Mouse (Mus musculus): ENCODE measurements around the gene Lmtk3.

The Lmtk3 gene

DNA sequence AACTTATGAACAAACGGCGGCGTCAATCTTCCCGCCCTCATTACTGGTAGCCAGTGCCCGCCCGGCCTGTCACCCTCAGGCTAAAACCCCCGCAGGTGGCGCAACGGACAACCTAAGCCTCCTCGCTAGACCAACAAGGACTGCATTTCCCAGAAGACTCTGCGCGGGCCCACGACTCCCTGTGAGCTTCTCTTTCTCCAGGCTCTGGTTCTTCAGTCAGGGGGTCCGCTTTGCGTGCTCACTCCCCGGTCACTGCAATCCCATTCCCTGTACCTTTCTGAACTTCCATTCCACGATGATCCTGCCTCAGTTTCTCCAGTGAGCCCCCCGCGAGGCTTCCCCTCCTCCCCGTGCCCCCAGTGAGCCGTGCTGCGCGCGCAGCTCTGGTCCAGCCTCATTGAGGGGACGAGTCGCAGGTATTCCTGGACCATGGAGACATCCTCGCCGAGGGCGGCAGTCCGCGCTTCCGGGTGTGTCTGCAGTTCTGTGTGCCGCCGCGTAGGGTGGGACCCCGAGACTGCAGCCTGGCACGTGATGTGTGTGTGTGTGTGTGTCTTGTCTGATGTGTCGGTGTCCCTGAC, at the start of gene Lmtk3:
Gene Lmtk3, plus strand, starts transcription at position 228 of the 581 bp plus-strand sequence.
- peak; percentile 89 for DNase-seq

DNA sequence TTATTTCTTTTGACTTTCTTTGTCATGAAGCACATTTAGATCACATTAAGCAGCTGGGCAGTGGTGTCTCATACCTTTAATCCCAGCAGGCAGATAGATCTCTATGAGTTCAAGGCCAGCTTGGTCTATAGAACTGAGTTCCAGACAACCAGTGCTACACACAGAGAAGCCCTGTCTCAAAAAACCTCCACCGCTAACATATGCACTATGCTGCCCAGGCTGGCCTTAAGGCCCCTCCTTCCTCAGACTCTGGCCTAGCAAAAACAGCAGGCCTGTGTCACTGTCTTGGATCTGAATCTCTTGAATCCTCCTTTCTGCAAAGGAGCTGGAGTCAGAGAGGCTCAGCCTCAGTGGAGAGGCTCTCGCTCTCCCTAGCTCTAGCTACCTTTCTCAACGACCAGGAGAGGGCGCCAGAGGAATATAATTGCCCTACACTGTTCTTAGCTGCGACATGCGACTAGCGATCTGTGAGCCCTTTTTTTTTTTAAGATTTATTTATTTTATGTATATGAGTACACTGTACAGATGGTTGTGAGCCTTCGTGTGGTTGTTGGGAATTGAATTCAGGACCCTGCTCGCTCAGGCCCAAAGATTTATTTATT, 44.3 kb upstream of the Lmtk3 start:
- DNase-seq: peak; percentile 84

DNA sequence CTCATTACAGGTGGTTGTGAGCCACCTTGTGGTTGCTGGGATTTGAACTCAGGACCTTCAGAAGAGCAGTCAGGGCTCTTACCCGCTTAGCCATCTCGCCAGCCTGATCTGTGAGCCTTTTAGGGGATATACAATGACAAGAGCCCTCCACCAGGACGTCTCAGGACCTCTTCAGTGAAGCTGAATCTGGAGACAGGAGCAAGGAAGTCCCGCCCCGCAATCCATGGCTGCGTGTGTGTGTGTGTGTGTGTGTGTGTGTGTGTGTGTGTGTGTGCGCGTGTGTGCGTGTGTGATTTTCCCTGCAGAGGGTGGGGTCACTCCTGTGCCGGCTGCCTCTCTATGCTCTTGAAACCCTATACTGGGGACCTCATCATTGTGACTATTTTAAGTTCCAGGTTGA, 43.7 kb upstream of the Lmtk3 start:
- no peak for DNase-seq

- no peak for DNase-seq
Measured at GRCm38 (mm10) chr7:45741308-45741707, 42.2 kb upstream of the Lmtk3 start.

GRCm38 (mm10) chr7:45741777-45742176, 41.8 kb upstream of the Lmtk3 start:
- DNase-seq: no peak

DNA sequence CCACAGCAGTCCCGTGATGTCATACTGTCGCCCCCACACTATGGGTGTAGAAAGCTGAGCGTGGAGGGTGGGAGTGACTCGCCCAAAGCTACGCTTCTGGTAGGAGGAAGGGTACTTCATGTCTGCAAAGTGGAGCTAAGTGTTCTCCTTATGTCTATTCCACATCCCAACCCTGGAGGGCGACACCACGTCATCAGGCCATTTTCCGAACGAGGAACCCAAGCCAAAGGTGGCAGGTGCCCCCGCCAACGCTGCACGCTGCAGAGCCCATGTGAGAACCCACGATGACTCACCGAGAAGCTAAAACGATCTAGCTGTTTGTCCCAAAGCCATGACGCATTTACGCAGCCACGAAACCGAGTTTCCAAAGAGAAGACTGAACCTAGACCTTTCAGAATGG, 41.2 kb upstream of the Lmtk3 start:
- peak; percentile 28 for DNase-seq

- peak; percentile 82 for DNase-seq
Measured at GRCm38 (mm10) chr7:45744387-45744786, 39.2 kb upstream of the Lmtk3 start.

DNA sequence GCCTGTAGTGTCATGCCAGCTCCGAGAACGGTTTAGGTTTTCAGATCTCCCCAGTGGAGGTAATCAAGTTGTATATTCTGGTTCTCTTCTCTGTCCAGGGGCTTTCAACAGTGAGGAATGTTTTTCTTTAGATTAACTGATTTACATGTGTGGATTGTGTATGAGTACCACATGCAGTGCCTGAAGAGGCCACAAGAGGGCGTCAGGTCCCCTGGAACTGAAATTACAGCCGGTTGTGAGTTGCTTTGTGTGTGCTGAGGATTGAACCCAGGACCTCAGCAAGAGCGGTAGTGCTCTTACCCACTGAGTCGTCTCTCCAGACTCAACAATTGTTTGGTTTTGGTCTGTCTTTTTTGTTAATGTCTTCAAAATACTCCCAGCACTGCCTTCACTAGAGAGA, 37.0 kb upstream of the Lmtk3 start:
- no peak for DNase-seq

DNA sequence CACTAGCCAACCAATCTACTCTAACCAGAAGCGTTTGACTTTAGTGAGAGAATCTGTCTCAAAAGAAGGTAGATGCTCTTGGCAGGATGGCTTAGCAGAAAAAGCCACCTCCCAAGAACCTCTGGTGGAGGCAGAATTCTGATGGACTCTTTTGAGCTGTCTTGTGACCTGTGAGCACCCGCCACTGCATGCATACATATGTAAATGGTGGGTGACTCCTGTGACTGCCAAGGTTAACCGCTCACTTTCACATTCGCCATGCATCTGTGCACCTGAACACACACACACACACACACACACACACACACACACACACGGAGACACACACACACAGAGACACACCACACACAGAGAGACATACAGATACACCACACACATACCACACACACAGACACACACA, 36.1 kb upstream of the Lmtk3 start:
- DNase-seq: no peak

GRCm38 (mm10) chr7:45748110-45748509, 35.4 kb upstream of the Lmtk3 start:
- no peak for DNase-seq

- no peak for DNase-seq
Measured at GRCm38 (mm10) chr7:45749401-45749800, 34.1 kb upstream of the Lmtk3 start.

DNA sequence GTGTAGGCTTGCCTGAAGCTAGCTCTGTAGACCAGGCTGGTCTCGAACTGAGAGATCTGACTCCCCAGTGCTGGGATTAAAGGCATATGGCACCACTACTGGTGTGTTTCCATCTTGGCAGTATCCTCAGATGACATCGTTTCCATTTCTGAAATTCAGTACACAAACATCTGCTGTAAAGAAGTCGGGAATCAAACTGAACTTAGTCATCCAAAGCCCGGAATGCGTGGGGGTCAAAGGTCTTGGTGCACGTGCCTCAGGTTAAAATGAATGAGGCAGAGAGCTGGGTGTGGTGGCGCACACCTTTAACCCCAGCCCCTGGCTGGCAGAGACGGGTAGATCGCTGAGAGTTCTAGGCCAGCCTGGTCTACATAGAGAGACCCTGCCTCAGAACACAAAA, 33.4 kb upstream of the Lmtk3 start:
- DNase-seq: no peak

DNA sequence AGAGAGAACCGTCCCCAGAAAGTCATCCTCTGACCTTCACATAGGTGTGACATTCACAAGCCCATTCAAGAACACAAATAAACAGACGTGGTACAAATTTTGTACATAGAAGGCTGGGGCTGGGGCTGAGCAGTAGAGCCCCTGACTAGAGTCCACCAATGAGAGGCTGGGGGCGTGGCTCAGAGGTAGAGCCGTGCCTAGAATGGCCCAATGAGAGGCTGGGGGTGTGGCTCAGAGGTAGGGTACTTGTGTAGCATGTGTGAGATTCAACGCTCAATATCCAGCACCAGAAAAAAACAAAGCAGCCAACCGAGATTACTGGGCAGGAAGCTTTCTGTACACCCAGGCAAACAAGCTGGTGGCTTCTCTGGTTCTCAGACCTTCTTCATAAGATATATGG, 27.8 kb upstream of the Lmtk3 start:
- DNase-seq: no peak

GRCm38 (mm10) chr7:45759400-45759799, 24.1 kb upstream of the Lmtk3 start:
- no peak for DNase-seq

DNA sequence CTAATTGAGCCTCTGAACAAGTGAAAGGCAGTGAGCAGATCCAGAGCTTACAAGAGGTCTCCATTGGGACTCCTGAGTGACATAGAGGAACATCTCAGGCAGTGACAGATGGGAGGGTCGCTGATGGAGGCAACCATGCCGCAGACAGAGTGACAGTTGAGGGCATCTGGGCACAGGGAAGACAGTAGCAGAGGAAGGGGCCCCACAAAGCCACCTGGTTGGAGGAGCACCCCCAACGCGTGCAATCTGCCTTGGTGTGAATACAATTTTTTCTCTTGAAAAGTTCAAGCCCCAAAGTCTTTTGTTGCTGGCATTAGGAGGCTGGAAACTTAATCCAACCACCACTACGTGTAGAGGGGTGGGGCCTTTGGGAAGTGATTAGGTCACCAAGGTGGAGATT, 23.4 kb upstream of the Lmtk3 start:
- DNase-seq: no peak

- DNase-seq: no peak
Measured at GRCm38 (mm10) chr7:45765995-45766394, 17.5 kb upstream of the Lmtk3 start.

DNA sequence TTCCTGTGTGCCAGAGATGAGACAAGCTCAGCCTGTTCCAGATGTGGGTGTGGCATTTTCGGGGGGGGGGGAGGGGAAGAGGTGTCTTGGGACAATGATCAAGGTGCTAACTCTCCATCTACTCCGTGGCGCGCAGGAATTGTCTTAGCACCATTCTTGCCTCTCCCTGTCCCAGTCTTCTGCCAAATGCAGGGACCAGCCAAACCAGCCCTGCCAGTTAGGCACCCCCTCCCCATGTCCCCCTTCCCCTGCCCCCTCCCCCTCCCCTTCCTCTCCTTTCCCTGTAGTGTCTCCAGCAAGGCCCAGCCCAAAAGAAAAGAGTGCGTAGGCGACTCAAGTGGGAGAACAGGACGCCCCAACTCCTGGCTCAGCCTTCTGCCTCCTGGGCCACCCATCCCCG, 16.8 kb upstream of the Lmtk3 start:
- DNase-seq: no peak

- DNase-seq: no peak
Measured at GRCm38 (mm10) chr7:45767500-45767899, 16.0 kb upstream of the Lmtk3 start.

DNA sequence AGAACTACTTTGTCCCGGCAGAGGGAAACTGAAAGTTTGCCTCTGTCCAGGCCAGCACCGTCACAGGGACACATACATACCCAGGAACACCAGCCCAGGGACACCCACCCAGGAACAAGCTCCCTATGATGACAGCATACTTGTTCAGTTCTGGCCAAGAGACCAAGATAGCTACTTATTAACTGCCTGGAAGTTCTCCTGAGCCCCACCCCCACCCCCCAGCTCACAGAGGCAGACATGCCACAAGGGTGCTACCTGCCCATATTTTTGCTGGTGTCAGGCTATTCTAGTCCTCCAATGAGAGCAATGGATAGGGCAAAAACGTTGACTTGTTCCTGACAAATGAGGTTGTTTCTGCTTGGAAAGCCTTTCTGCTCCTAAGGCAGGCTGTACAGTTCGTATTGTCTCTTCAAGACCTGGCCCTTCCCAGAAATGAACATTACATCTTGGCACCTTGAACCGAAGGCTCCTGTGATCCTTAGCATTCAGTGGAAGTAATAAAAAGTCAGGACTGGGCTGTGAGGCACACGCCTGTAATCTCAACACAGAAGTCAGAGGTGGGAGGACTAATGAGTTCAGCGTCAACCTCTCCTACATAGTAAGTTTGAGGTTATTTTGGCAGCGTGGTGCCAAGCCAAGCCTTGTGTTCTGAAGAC, 13.0 kb upstream of the Lmtk3 start:
- DNase-seq: no peak

- no peak for DNase-seq
Measured at GRCm38 (mm10) chr7:45771101-45771500, 12.4 kb upstream of the Lmtk3 start.

DNA sequence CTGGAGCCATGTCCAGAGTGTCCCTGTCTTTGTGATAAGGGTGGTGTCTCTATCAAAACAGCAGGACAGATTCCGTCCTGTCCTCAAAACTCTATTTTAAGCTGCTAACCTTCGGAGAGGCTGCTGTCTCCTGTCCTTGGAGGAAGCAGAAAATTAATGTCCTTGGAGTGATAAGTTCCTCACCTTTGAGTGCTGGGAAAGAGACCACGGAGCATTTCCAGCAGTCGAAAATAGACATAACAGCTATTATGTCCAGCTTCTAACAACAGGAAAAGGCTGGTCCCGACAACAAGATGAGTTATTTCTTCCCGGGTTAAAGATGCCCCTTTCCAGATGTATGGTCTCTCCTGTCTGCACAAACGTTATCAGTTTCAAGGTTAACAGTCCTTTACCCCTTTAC, 8.3 kb upstream of the Lmtk3 start:
- no peak for DNase-seq

GRCm38 (mm10) chr7:45779081-45779641, 4.4 kb upstream of the Lmtk3 start:
- peak; percentile 14 for DNase-seq

GRCm38 (mm10) chr7:45782271-45782670, 1.3 kb upstream of the Lmtk3 start:
- DNase-seq: peak; percentile 63

All from cerebellum, adult 9-10 months (tissue).